Mouse (Mus musculus) adrenal gland, postnatal 36 days (tissue): ENCODE data around the gene Tex26. TPM values are rescaled to one million over a fixed set of nuclear protein-coding genes. Genes with fewer than 3 reads are reported as not detected.

Experiments used
- DNase-seq, 2 experiments: peaks; one replicate each; pipeline ENCODE4 v3.0.0; 2021; ENCODE audit warnings: mixed read lengths in 1 of 2
- long read RNA-seq, 2 experiments: library from polyadenylated mRNA; stranded (forward); transcript quantifications; one replicate each; pipeline ENCODE4 v2.0.0; 2021; ENCODE audit warnings: borderline sequencing depth in 2 of 2
- total RNA-seq, 2 experiments: library from RNA; stranded (reverse); gene quantifications; 2 replicates each; pipeline ENCODE4 v1.2.3; 2021

Gene Tex26
- not detected for total RNA-seq
- long read RNA-seq, experiment 1: 0 reads
- long read RNA-seq, experiment 2: 0 reads

GRCm38 (mm10) chr5:149439531-149440179 lies at the start of gene Tex26:
TSS of gene Tex26 (plus strand) at chr5:149439660.
- DNase-seq: peak; percentile 65 to 77

- no peak for DNase-seq
Measured at GRCm38 (mm10) chr5:149391574-149392375, 47.7 kb upstream of the Tex26 start.

- no peak for DNase-seq
Measured at GRCm38 (mm10) chr5:149392420-149392988, 47.0 kb upstream of the Tex26 start.

- DNase-seq: no peak
Measured at GRCm38 (mm10) chr5:149401446-149401975, 37.9 kb upstream of the Tex26 start.

- DNase-seq: no peak
Measured at GRCm38 (mm10) chr5:149402029-149402428, 37.4 kb upstream of the Tex26 start.

- DNase-seq: peak; percentile 17 to 43
Measured at GRCm38 (mm10) chr5:149403386-149403785, 36.1 kb upstream of the Tex26 start.

GRCm38 (mm10) chr5:149404710-149405109 lies 34.8 kb upstream of the Tex26 start:
- DNase-seq: no peak

- no peak for DNase-seq
Measured at GRCm38 (mm10) chr5:149406791-149407276, 32.6 kb upstream of the Tex26 start.

- DNase-seq: no peak
Measured at GRCm38 (mm10) chr5:149409502-149409901, 30.0 kb upstream of the Tex26 start.

- DNase-seq: peak; percentile 86 to 87
Measured at GRCm38 (mm10) chr5:149411509-149412193, 27.8 kb upstream of the Tex26 start, which contains the start of gene Medag. TSS of gene Medag (plus strand) at chr5:149411749.

- DNase-seq: no peak
Measured at GRCm38 (mm10) chr5:149412194-149412575, 27.3 kb upstream of the Tex26 start.

- no peak for DNase-seq
Measured at GRCm38 (mm10) chr5:149412671-149413070, 26.8 kb upstream of the Tex26 start.

GRCm38 (mm10) chr5:149414369-149415167 lies 24.9 kb upstream of the Tex26 start:
- DNase-seq: no peak

GRCm38 (mm10) chr5:149417381-149417780 lies 22.1 kb upstream of the Tex26 start:
- DNase-seq: no peak

GRCm38 (mm10) chr5:149426525-149426924 lies 12.9 kb upstream of the Tex26 start:
- no peak for DNase-seq

GRCm38 (mm10) chr5:149427277-149428060 lies 12.0 kb upstream of the Tex26 start:
- no peak for DNase-seq

- no peak for DNase-seq
Measured at GRCm38 (mm10) chr5:149428347-149428746, 11.1 kb upstream of the Tex26 start.

GRCm38 (mm10) chr5:149428810-149429255 lies 10.6 kb upstream of the Tex26 start:
- peak; percentile 19 to 47 for DNase-seq

GRCm38 (mm10) chr5:149429541-149429940 lies 9.9 kb upstream of the Tex26 start:
- no peak for DNase-seq

- DNase-seq: no peak
Measured at GRCm38 (mm10) chr5:149430943-149431342, 8.5 kb upstream of the Tex26 start.
